Comparison of ENCODE assay signal across 7 mouse cellular contexts in genomic region chr9:44604290-44604778, GRCm38 (mm10). TPM values are rescaled to one million over a fixed set of nuclear protein-coding genes. Genes with fewer than 3 reads are reported as not detected.
DNase-seq lines count a peak whose midpoint lies in the region; ATAC-seq lines count a peak whose summit lies in the region.

No protein-coding gene starts in this region.

- peak overlapping the region; percentile 100 for H3K27ac ChIP-seq in embryonic facial prominence, embryonic 10.5 days (replicated peaks)
- H3K27ac ChIP-seq in limb, embryonic 11.5 days (replicated peaks; ENCODE audit: low read depth, low read length): peak overlapping the region; percentile 99
- H3K27ac ChIP-seq in midbrain, embryonic 13.5 days: peak overlapping the region; percentile 99

- peak; percentile 63; the same call in 1 of the 2 replicates for ATAC-seq in limb, embryonic 11.5 days (ENCODE audit: insufficient number of reproducible peaks, low FRiP score, low TSS enrichment, low read depth)
- ATAC-seq in midbrain, embryonic 13.5 days: peak; percentile 76

- peak overlapping the region; percentile 100 for H3K9ac ChIP-seq in limb, embryonic 11.5 days (ENCODE audit: low read length)
- H3K9ac ChIP-seq in midbrain, embryonic 13.5 days (replicated peaks): peak overlapping the region; percentile 98

- peak overlapping the region; percentile 99 for H3K4me3 ChIP-seq in embryonic facial prominence, embryonic 10.5 days
- peak overlapping the region; percentile 100 for H3K4me3 ChIP-seq in limb, embryonic 11.5 days (ENCODE audit: low read depth, low read length)
- H3K4me3 ChIP-seq in midbrain, embryonic 13.5 days (replicated peaks): peak overlapping the region; percentile 81

- WGBS in embryonic facial prominence, embryonic 10.5 days: under 1% methylated on average over 65 of the region's 65 CpGs
- under 1% methylated on average over 38 of the region's 65 CpGs for WGBS in limb, embryonic 11.5 days
- WGBS in midbrain, embryonic 13.5 days: under 1% methylated on average over 52 of the region's 65 CpGs

- H3K9me3 ChIP-seq in embryonic facial prominence, embryonic 10.5 days: no peaks in the 10 kb centered on the region
- H3K9me3 ChIP-seq in limb, embryonic 11.5 days (ENCODE audit: control insufficient read depth, low read length): no peaks in the 10 kb centered on the region
- H3K9me3 ChIP-seq in midbrain, embryonic 13.5 days: no peaks in the 10 kb centered on the region

- H3K36me3 ChIP-seq in embryonic facial prominence, embryonic 10.5 days (replicated peaks): peaks cover 28% of the 10 kb centered on the region
- H3K36me3 ChIP-seq in limb, embryonic 11.5 days (ENCODE audit: control insufficient read depth, insufficient read depth, low read length): peaks cover 8% of the 10 kb centered on the region; the same call in 1 of the 2 replicates
- H3K36me3 ChIP-seq in midbrain, embryonic 13.5 days: peaks cover 19% of the 10 kb centered on the region

- peak overlapping the region; percentile 72 for H3K4me2 ChIP-seq in limb, embryonic 11.5 days (ENCODE audit: low read depth, severe bottlenecking)
- peak overlapping the region; percentile 97 for H3K4me2 ChIP-seq in midbrain, embryonic 13.5 days (replicated peaks)

- no peaks in the 10 kb centered on the region; the same call in 1 of the 2 replicates for H3K27me3 ChIP-seq in embryonic facial prominence, embryonic 10.5 days (replicated peaks; ENCODE audit: low read depth, poor library complexity, severe bottlenecking)
- no peaks in the 10 kb centered on the region for H3K27me3 ChIP-seq in limb, embryonic 11.5 days (ENCODE audit: control insufficient read depth, insufficient read depth, low read length)
- no peaks in the 10 kb centered on the region for H3K27me3 ChIP-seq in midbrain, embryonic 13.5 days

- peak; percentile 80 for DNase-seq in adrenal gland, postnatal 25 days
- DNase-seq in embryonic facial prominence, embryonic 10.5 days (ENCODE audit: low spot score): peak; percentile 89
- peak; percentile 98 for DNase-seq in heart, adult 11 months
- peak; percentile 86 for DNase-seq in kidney, adult 18-20 months
- peak; percentile 85 for DNase-seq in limb, embryonic 11.5 days (ENCODE audit: low spot score)
- DNase-seq in spleen, adult 12 weeks (ENCODE audit: low spot score): peak; percentile 55

- peaks cover 35% of the 10 kb centered on the region for H3K4me1 ChIP-seq in embryonic facial prominence, embryonic 10.5 days
- peaks cover 7% of the 10 kb centered on the region for H3K4me1 ChIP-seq in limb, embryonic 11.5 days (ENCODE audit: control insufficient read depth, insufficient read depth, low read length)
- peaks cover 50% of the 10 kb centered on the region for H3K4me1 ChIP-seq in midbrain, embryonic 13.5 days (replicated peaks)

RNA-seq across cellular contexts. Expression of gene Ddx6, which starts 0.4 kb away (rescaled TPM):
- 126 and 145 TPM in 2 replicates for total RNA-seq in adrenal gland, postnatal 25 days (2021)
- polyA plus RNA-seq in embryonic facial prominence, embryonic 10.5 days (2016; fragmentation: Nextera tagmentation; extraction: Ambion mirVana): 21.8 and 23.5 TPM in 2 replicates
- polyA plus RNA-seq in limb, embryonic 11.5 days (2014; fragmentation: Nextera tagmentation; extraction: Ambion mirVana): 16.1 and 18.2 TPM in 2 replicates
- 27.5 and 28.1 TPM in 2 replicates for polyA plus RNA-seq in midbrain, embryonic 13.5 days (2015; fragmentation: Nextera tagmentation; extraction: Ambion mirVana)

RNA-seq across cellular contexts. Expression of gene Cxcr5, which starts 42.7 kb away (rescaled TPM):
- total RNA-seq in adrenal gland, postnatal 25 days (2021): 0.18 TPM in 1 of 2 replicates, not detected in the other
- polyA plus RNA-seq in embryonic facial prominence, embryonic 10.5 days (2016; fragmentation: Nextera tagmentation; extraction: Ambion mirVana): not detected in 2 replicates
- polyA plus RNA-seq in limb, embryonic 11.5 days (2014; fragmentation: Nextera tagmentation; extraction: Ambion mirVana): 0.05 TPM in 1 of 2 replicates, not detected in the other
- not detected in 2 replicates for polyA plus RNA-seq in midbrain, embryonic 13.5 days (2015; fragmentation: Nextera tagmentation; extraction: Ambion mirVana)

Comparison
In these comparisons a context has a peak if more than half of its experiments do, and no peak if none do; other contexts are left out.
1. Peak in every context shown above with its lines: DNase-seq, ATAC-seq, H3K4me3 ChIP-seq and H3K27ac ChIP-seq.